Mouse (Mus musculus) CD4-positive helper T cell, adult 2 months (primary cell): ENCODE results near the gene Bsph2.
A peak's percentile ranks its signal among the peaks of the same experiment; 100 is the strongest.

ENCODE experiments used
- DNase-seq: peaks from one replicate; pipeline ENCODE4 v3.0.0-alpha.2; 2012; ENCODE audit warnings: low read depth, missing footprints, low spot score

Gene Bsph2

GRCm38 (mm10) chr7:13570967-13571366 is at the start of gene Bsph2:
Gene Bsph2, minus strand, starts transcription at chr7:13571067.
- DNase-seq = no peak

GRCm38 (mm10) chr7:13511539-13511938 is 59.3 kb downstream of the Bsph2 start:
- DNase-seq = peak; percentile 26
